8 mouse cellular contexts compared by ENCODE assay signal in genomic region chr5:35530442-35530841, GRCm38 (mm10). TPM values are rescaled to one million over a fixed set of nuclear protein-coding genes. Genes with fewer than 3 reads are reported as not detected.
DNase-seq lines count a peak whose midpoint lies in the region; ATAC-seq and TF ChIP-seq lines count a peak whose summit lies in the region.

No protein-coding gene starts in this region.

- no peak overlapping the region for H3K4me2 ChIP-seq in hindbrain, embryonic 16.5 days (ENCODE audit: low read length)
- no peak overlapping the region for H3K4me2 ChIP-seq in neural tube, embryonic 11.5 days (ENCODE audit: low read depth)
- H3K4me2 ChIP-seq in intestine, embryonic 16.5 days (ENCODE audit: low read depth, low read length) = no peak overlapping the region

- H3K9me3 ChIP-seq in hindbrain, embryonic 10.5 days = no peaks in the 10 kb centered on the region
- H3K9me3 ChIP-seq in hindbrain, embryonic 16.5 days (ENCODE audit: control insufficient read depth, low read length) = no peaks in the 10 kb centered on the region
- H3K9me3 ChIP-seq in ES-E14 (ENCODE audit: control insufficient read depth, insufficient read depth, low read depth, low read length) = no peaks in the 10 kb centered on the region
- no peaks in the 10 kb centered on the region for H3K9me3 ChIP-seq in neural tube, embryonic 11.5 days (ENCODE audit: control insufficient read depth, low read length)
- H3K9me3 ChIP-seq in intestine, embryonic 16.5 days (ENCODE audit: control insufficient read depth, low read length) = no peaks in the 10 kb centered on the region

- no peak for ATAC-seq in hindbrain, embryonic 16.5 days
- no peak for ATAC-seq in neural tube, embryonic 11.5 days (ENCODE audit: insufficient read depth, low FRiP score, low TSS enrichment)
- ATAC-seq in intestine, embryonic 16.5 days = no peak; the same call in 1 of the 2 replicates

- WGBS in hindbrain, embryonic 10.5 days = 20% methylated on average over 4 of the region's 4 CpGs
- 15% methylated on average over 4 of the region's 4 CpGs for WGBS in hindbrain, embryonic 16.5 days
- 22% methylated on average over 4 of the region's 4 CpGs for whole genome bisulfite sequencing in neural tube, embryonic 11.5 days
- 13% methylated on average over 4 of the region's 4 CpGs for WGBS in intestine, embryonic 16.5 days

- no peaks in the 10 kb centered on the region for H3K36me3 ChIP-seq in hindbrain, embryonic 10.5 days
- H3K36me3 ChIP-seq in hindbrain, embryonic 16.5 days (ENCODE audit: control insufficient read depth, insufficient read depth, low read length) = no peaks in the 10 kb centered on the region
- no peaks in the 10 kb centered on the region for H3K36me3 ChIP-seq in ES-E14 (ENCODE audit: control insufficient read depth, insufficient read depth, low read length, poor library complexity, severe bottlenecking)
- no peaks in the 10 kb centered on the region for H3K36me3 ChIP-seq in neural tube, embryonic 11.5 days (ENCODE audit: control insufficient read depth, insufficient read depth, low read length)
- H3K36me3 ChIP-seq in intestine, embryonic 16.5 days (ENCODE audit: control insufficient read depth, insufficient read depth, low read length) = no peaks in the 10 kb centered on the region

- peaks cover 28% of the 10 kb centered on the region for H3K4me1 ChIP-seq in hindbrain, embryonic 10.5 days (replicated peaks)
- H3K4me1 ChIP-seq in hindbrain, embryonic 16.5 days (ENCODE audit: control insufficient read depth, insufficient read depth, low read depth, low read length) = peaks cover 5% of the 10 kb centered on the region
- peaks cover 0 to 13% of the 10 kb centered on the region in 2 experiments; a peak in 2 of 4 replicates for H3K4me1 ChIP-seq in ES-E14 (ENCODE audit: control insufficient read depth in 2 of 2, insufficient read depth in 2 of 2, low read length in 2 of 2, poor library complexity in 1 of 2)
- peaks cover 10% of the 10 kb centered on the region for H3K4me1 ChIP-seq in neural tube, embryonic 11.5 days (ENCODE audit: control insufficient read depth, insufficient read depth, low read length)
- H3K4me1 ChIP-seq in intestine, embryonic 16.5 days (ENCODE audit: control insufficient read depth, insufficient read depth, low read length) = no peaks in the 10 kb centered on the region

- H3K27ac ChIP-seq in hindbrain, embryonic 10.5 days = no peak overlapping the region
- H3K27ac ChIP-seq in hindbrain, embryonic 16.5 days (ENCODE audit: low read depth, low read length) = no peak overlapping the region
- no peak overlapping the region for H3K27ac ChIP-seq in ES-E14 (ENCODE audit: insufficient read depth, low read depth, low read length, poor library complexity, severe bottlenecking)
- H3K27ac ChIP-seq in neural tube, embryonic 11.5 days (ENCODE audit: low read depth, low read length) = no peak overlapping the region
- no peak overlapping the region for H3K27ac ChIP-seq in intestine, embryonic 16.5 days (ENCODE audit: low read length)

- H3K9ac ChIP-seq in hindbrain, embryonic 16.5 days (ENCODE audit: low read depth, low read length) = no peak overlapping the region
- no peak overlapping the region for H3K9ac ChIP-seq in ES-E14 (ENCODE audit: insufficient read depth, low read depth, low read length, poor library complexity, severe bottlenecking)
- H3K9ac ChIP-seq in neural tube, embryonic 11.5 days (ENCODE audit: low read length) = no peak overlapping the region
- no peak overlapping the region for H3K9ac ChIP-seq in intestine, embryonic 16.5 days (ENCODE audit: low read depth, low read length)

- no peak overlapping the region for H3K4me3 ChIP-seq in hindbrain, embryonic 10.5 days
- H3K4me3 ChIP-seq in hindbrain, embryonic 16.5 days (ENCODE audit: low read length) = no peak overlapping the region
- no peak overlapping the region for H3K4me3 ChIP-seq in ES-E14 (ENCODE audit: insufficient read depth in 1 of 2, low read depth in 1 of 2, low read length in 2 of 2, poor library complexity in 1 of 2, severe bottlenecking in 1 of 2)
- no peak overlapping the region for H3K4me3 ChIP-seq in neural tube, embryonic 11.5 days (ENCODE audit: low read depth, low read length)
- no peak overlapping the region for H3K4me3 ChIP-seq in intestine, embryonic 16.5 days (ENCODE audit: low read length)

- peak; percentile 66 for DNase-seq in hindbrain, embryonic 10.5 days (ENCODE audit: low spot score)
- DNase-seq in 3T3-L1 (ENCODE audit: low read depth, low spot score) (peak; percentile 68), ES-E14 (ENCODE audit: low read depth, low spot score) (peak; percentile 66)
- DNase-seq in embryo, embryonic 10.5 days (ENCODE audit: low spot score) = peak; percentile 83
- DNase-seq in kidney, postnatal 25 days = peak; percentile 51 to 63
- DNase-seq in neural tube, embryonic 11.5 days (ENCODE audit: low spot score) = peak; percentile 65

- in situ Hi-C loops in ES-E14 (cut with MboI; ENCODE audit: low sequenced_read_pairs in 2 of 2, unreplicated experiment in 2 of 2) = no loop called here

- H3K27me3 ChIP-seq in hindbrain, embryonic 10.5 days (ENCODE audit: insufficient read depth, poor library complexity, severe bottlenecking) = peaks cover 32% of the 10 kb centered on the region
- no peaks in the 10 kb centered on the region for H3K27me3 ChIP-seq in hindbrain, embryonic 16.5 days (replicated peaks; ENCODE audit: control insufficient read depth, insufficient read depth, low read length)
- no peaks in the 10 kb centered on the region for H3K27me3 ChIP-seq in neural tube, embryonic 11.5 days (ENCODE audit: control insufficient read depth, insufficient read depth, low read length)
- 0 out of 2 replicates have a peak, but pooled peaks cover 8% of the 10 kb centered on the region for H3K27me3 ChIP-seq in intestine, embryonic 16.5 days (replicated peaks; ENCODE audit: control insufficient read depth, insufficient read depth, low read length)

TF ChIP-seq in ES-E14, 5 proteins besides CTCF, POLR2A, EP300 and RAD21:
- TF ChIP-seq CHD2 (IDR thresholded peaks at IDR 0.05; ENCODE audit: low read depth, low read length) (no peak), HCFC1 (IDR thresholded peaks at IDR 0.05; ENCODE audit: borderline replicate concordance, insufficient read depth, low read length) (no peak), ZC3H11A (IDR thresholded peaks at IDR 0.05; ENCODE audit: borderline replicate concordance, low read depth, low read length) (peak; percentile 20; the same call in 1 of the 2 replicates), ZNF384 (IDR thresholded peaks at IDR 0.05; ENCODE audit: low read depth, low read length) (no peak), MAFK (IDR thresholded peaks at IDR 0.05; ENCODE audit: insufficient read depth, low read depth, low read length) (no peak)

RNA-seq across cellular contexts. Expression of gene Cpz, which starts 4.9 kb away (rescaled TPM):
- 4.7 and 5.0 TPM in 2 replicates for polyA plus RNA-seq in hindbrain, embryonic 10.5 days (2016; fragmentation: Nextera tagmentation; extraction: Ambion mirVana)
- 1.2 and 2.4 TPM in 2 replicates for polyA plus RNA-seq in hindbrain, embryonic 16.5 days (2015; fragmentation: Nextera tagmentation; extraction: Ambion mirVana)
- 4.3 and 6.1 TPM in 2 replicates for total RNA-seq in ES-E14 (2012; rRNA removed)
- polyA plus RNA-seq in neural tube, embryonic 11.5 days (2014; fragmentation: Nextera tagmentation; extraction: Ambion mirVana) = 5.4 and 6.0 TPM in 2 replicates
- polyA plus RNA-seq in intestine, embryonic 16.5 days (2015; fragmentation: Nextera tagmentation; extraction: Ambion mirVana) = 13.6 and 14.0 TPM in 2 replicates

RNA-seq across cellular contexts. Expression of gene Trmt44, which starts 44.4 kb away (rescaled TPM):
- 8.2 and 9.1 TPM in 2 replicates for polyA plus RNA-seq in hindbrain, embryonic 10.5 days (2016; fragmentation: Nextera tagmentation; extraction: Ambion mirVana)
- 6.2 and 6.4 TPM in 2 replicates for polyA plus RNA-seq in hindbrain, embryonic 16.5 days (2015; fragmentation: Nextera tagmentation; extraction: Ambion mirVana)
- 14.9 and 15.1 TPM in 2 replicates for total RNA-seq in ES-E14 (2012; rRNA removed)
- polyA plus RNA-seq in neural tube, embryonic 11.5 days (2014; fragmentation: Nextera tagmentation; extraction: Ambion mirVana) = 9.1 and 10.2 TPM in 2 replicates
- polyA plus RNA-seq in intestine, embryonic 16.5 days (2015; fragmentation: Nextera tagmentation; extraction: Ambion mirVana) = 9.3 and 9.4 TPM in 2 replicates

RNA-seq across cellular contexts. Expression of gene Acox3, which starts 52.4 kb away (rescaled TPM):
- 10.9 and 14.2 TPM in 2 replicates for polyA plus RNA-seq in hindbrain, embryonic 10.5 days (2016; fragmentation: Nextera tagmentation; extraction: Ambion mirVana)
- 12.0 and 13.2 TPM in 2 replicates for polyA plus RNA-seq in hindbrain, embryonic 16.5 days (2015; fragmentation: Nextera tagmentation; extraction: Ambion mirVana)
- total RNA-seq in ES-E14 (2012; rRNA removed) = 7.2 and 9.1 TPM in 2 replicates
- 15.9 and 16.6 TPM in 2 replicates for polyA plus RNA-seq in neural tube, embryonic 11.5 days (2014; fragmentation: Nextera tagmentation; extraction: Ambion mirVana)
- 16.1 and 23.2 TPM in 2 replicates for polyA plus RNA-seq in intestine, embryonic 16.5 days (2015; fragmentation: Nextera tagmentation; extraction: Ambion mirVana)
